Mouse (Mus musculus) megakaryocyte progenitor cell, adult 5-6 weeks (primary cell): ENCODE measurements around the gene Sh3d21. TPM values are rescaled to one million over a fixed set of nuclear protein-coding genes. Genes with fewer than 3 reads are reported as not detected.

ENCODE experiments used
- ATAC-seq: replicated peaks from 2 replicates; pipeline ENCODE4 v1.8.0; 2016; ENCODE audit warnings: mild to moderate bottlenecking, moderate TSS enrichment, inconsistent platforms; ENCODE audit not compliant: poor library complexity
- total RNA-seq, 2 experiments: library from RNA; stranded (forward) in 1 of 2; stranded (reverse) in 1 of 2; fragments of 157-497, 149-512 nt in 1 of 2; fragments of 200-1000 nt in 1 of 2; gene quantifications; 2 replicates each; pipeline versions ENCODE4 v1.2.3 to v1.2.4; 2015 to 2017

The Sh3d21 gene
- total RNA-seq, 2 experiments from 2014 or later = 0.91 TPM; not detected in 1

DNA sequence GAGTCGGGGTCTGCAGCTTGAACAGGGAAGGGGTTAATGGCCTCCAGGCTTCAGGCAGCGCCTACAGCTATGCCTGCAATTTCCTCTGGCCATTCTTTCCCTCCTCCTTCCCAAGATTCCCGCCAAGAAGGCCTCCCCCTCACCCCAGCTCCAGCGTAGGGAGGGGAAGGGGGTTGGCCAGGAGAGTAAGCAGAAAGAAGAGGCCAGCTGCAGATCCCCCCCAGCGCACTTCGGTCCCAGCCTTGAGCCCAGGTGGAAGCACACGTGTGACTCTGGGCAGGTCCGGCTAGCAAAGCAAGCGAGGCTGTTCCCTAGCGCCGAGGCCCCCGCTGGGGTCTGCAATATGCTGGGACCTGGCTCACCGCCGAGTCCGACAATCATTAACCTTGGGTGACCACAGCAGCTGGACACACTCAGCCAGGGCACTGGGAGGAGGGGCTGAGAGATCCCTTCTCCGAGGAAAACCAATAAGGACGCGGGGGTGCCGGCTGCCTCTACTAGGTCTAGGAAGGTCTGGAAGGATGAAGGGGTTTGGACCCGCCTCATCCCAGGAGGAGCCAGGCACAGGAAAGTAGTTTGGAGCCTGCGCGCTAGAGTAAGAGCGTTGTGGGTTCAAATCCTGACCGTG, 15.6 kb downstream of the Sh3d21 start, which contains the start of gene Eva1b:
Gene Eva1b (plus strand): TSS at position 212 of the 628 bp plus-strand sequence.
- ATAC-seq = no peak

DNA sequence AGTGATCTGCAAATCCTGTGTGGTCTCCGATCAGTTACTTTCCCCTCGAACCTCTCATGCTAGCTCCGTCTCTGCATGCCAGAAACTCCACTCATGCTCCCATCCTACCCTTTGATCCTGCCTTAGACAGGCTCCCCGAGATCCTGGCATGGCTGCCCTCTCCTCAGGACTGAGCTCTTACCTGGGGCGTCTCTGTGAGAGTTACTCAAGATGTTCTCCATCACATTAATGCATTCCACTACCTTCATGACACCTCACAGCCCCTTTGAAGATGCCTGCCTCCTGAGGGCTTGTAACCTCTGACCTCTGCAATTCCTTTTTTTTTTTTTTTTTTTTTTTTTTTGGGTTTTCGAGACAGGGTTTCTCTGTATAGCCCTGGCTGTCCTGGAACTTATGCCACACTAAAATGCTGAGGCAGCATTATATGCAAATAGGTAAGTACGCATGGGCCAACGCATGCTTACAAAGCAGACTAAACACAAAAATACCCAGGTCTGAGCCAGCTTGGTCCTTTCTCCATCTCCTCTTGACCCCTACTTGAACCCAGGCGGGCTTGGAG, 16.2 kb downstream of the Sh3d21 start:
- no peak for ATAC-seq

- no peak for ATAC-seq
Observed at GRCm38 (mm10) chr4:126145396-126145795, 17.9 kb downstream of the Sh3d21 start.

DNA sequence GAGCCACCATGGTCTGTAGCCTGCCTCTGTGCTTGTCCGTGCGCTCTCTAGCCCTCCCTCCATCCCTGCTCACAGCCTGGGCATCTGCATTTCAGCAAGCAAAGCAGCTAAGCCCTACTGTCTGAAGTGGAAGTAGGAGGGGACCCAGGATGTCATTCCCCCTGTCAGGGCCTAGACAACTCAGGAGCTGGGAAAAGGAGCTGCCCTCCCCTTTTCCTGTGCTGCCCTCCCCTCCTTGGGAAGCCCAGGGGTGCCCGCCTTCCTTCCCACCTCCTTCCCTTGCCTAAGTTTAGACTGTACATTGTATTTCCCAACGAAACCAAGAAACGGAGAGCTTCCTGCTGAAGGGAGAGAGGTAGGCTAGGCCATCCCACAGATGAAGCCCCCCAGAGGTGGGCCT, 22.3 kb downstream of the Sh3d21 start:
- ATAC-seq = no peak

- no peak for ATAC-seq
Observed at GRCm38 (mm10) chr4:126137773-126138172, 25.5 kb downstream of the Sh3d21 start.

- no peak for ATAC-seq
Observed at GRCm38 (mm10) chr4:126134639-126135038, 28.7 kb downstream of the Sh3d21 start.

- ATAC-seq = no peak
Observed at GRCm38 (mm10) chr4:126134236-126134635, 29.1 kb downstream of the Sh3d21 start.

DNA sequence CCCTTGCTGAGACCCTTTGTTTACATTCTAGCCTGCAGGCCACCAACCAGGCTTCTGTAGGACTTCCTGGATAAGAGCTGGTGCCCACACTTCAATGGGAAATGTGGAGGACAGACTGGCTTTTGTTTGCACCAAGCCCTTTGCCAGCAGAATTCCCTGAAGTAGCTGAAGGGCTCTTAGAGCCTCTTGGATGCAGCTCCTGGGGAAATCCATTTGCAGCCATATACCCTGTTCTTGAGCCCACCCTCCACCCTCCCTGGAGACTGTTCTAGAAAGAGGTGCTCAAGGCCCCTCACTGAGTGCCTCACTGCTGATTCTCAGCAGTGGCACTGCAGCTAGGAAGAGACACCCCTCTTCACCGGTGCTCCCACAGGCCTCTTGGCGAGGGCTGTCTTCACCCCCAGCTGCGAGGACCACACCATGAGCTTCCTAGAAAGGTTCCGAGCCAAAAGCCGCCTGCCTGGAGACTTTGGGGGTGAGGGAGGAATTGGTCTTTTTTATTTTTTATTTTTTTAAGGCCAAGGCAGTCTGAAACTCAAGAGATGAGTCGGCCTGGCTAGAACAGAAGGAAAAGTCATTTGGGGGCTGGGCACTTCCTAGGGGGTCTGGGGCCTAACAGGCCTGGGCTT, 30.5 kb downstream of the Sh3d21 start:
- ATAC-seq = no peak

GRCm38 (mm10) chr4:126131290-126132121, 31.8 kb downstream of the Sh3d21 start:
- peak; percentile 97 for ATAC-seq

GRCm38 (mm10) chr4:126130502-126130901, 32.8 kb downstream of the Sh3d21 start:
- no peak for ATAC-seq

DNA sequence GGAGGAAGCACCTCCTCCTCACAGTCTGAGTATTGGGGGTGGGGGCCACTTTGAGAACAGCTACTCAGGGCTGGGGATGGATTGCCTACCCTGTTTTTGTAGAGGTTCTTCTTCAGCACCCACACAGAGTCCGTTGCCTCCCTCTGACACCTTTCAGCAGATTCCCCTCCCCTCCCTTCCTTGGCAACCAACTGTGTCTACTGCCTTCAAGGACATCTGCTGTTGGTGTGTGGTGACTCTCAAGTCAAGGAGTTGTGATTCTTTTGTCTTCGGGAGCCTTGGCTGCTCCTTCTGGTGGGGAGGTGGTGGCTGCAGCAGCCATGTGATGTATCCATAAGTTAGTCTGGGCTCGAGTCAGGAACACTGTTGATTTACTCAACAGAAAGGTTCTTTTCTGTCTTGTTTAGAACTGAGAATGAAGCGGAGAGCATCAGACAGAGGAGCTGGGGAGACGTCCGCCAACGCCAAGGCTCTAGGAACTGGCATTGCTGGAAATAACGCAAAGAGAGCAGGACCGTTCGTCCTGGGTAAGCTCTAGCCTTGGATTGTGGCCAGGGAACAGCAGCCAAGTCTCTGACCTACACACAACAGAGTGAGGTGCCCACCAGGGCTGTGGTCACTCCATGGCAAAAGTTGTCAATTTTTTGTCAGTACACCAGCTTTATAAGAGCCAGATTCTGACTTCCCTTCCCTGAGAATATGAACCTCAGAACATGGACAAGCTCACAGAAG, 39.8 kb downstream of the Sh3d21 start:
- no peak for ATAC-seq

DNA sequence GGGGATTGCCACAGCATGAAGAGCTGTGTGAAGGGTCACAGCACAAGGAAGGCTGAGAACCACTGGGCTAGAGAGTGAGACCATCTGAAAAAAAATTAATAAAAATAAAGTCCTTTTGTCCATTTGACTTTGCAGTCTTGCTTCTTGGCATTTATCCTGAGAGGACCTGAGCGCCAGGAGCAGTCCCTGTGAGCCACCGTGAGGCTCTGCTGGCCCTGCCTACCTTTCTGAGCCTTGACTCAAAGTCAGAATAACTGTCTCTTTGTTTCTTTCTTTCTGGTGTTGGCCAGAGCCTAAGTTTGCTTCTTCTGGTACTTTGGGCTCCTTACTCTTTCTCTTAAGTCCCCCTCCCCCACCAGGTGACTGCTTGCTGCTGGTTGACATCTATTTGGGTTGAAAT, 42.8 kb downstream of the Sh3d21 start:
- no peak for ATAC-seq

DNA sequence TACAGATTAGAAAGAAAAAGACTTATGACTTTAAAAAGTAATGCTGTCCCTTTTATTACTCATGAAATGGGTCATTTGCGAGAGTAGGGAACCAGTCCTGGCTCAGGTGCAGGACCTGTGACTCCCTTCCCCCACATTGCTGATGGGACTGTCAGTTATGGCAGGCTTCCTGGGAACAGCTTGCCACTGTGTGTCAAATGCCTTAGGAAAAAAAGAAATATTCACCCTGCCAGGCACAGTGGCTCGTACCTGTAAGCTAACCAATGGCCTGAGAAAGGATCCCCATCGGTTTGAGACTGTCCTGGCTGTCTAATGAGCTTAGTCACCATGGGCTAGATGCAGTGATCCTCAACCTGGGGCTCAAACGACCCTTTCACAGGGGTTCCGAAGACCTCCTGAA, 43.2 kb downstream of the Sh3d21 start:
- no peak for ATAC-seq

DNA sequence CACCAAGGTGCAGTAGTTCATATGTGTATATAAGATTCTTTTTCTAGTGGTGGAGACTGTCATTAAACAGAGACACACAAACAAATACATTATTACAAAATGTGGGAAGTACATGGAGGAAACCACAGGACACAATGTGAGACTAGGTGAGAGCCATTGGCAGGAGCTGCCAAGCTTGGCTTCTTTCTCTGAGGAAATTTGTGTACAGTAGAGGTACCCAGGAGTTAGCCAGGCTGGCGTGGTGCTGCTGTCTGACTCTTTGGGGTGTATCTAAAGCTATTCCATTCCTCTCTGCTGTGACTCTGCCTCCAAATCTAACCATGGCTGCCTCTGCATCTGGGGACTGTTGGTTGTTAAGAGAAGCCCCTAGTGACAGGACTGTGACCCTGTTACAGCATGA, 44.2 kb downstream of the Sh3d21 start:
- no peak for ATAC-seq

DNA sequence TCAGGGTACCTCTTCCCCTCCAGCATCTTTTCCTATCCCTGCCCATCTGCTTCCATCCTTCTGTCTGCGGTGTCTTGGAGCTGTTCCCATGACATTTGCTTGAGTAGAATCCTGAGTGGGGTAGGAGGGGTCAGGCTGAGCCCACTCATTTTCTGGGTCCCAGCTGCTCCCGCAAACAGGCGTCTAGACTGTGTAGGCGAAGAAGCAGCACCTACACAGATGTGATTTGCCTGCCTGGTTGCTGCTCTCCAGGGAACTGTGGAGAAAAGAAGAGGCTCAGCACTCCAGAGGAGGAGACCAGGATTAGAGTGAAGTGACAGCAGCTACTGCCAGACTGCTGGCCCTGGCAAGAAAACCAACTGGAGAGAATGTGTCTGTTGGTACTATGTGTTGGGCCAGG, 44.6 kb downstream of the Sh3d21 start:
- no peak for ATAC-seq

DNA sequence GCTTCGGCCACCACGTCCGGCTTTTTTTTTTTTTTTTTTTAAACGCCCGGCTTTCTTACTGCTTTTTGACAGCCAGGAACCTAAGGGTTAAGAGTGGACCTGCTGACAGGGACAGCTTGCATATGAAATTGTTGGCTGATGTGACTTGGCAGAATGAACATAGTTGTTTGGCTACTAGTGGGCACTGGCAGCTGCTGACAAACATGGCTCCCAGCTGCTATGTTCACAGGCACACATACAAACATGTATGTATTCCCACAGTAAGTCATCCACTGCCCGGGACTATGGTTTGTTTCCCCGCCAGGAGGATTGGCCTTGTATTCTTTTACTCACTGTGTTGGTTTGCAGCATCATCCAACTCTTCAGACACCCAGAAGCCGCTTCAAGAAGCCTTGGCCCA, 46.2 kb downstream of the Sh3d21 start:
- ATAC-seq = no peak

- no peak for ATAC-seq
Observed at GRCm38 (mm10) chr4:126115871-126116521, 47.3 kb downstream of the Sh3d21 start.

- ATAC-seq = no peak
Observed at GRCm38 (mm10) chr4:126115411-126115810, 47.9 kb downstream of the Sh3d21 start.

DNA sequence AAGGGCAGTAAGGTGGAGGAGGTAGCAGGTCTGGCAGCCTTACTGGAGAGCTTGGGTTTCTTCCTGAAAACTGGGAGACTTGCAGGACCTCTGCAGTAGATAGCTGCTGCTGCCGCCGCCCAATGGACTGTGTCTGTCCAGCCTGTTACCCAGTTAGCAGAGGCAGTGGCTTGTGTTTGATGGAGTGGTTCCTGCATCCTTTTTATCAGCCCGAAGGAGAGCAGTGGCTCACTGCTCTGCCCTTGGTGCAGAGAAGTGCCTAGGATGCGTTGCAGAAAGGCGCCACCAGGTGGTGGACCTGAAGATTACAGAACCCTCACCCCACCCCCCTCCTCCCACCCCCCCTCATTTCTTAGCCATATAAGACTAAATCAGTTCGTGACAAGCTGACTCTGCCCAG, 49.3 kb downstream of the Sh3d21 start:
- ATAC-seq = peak; percentile 59

DNA sequence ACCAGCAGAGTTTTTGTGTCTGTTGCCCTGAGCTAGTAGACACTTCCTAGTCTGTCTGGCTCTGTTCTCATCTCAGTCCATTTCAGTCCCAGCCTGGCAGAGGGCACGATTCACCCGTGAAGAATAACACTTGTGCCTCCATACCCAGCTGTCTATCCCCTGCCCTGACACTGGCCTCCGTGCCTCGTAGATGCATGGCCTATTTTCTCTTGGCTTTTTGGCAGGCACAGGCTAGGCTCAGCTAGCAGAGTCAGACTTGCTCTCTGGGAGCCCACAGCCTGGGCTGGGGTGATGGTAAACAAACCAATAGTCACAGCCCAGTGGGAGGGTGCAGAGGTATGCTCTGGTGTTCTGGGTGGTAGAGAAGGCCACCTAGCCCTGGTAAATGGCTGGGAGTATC, 50.0 kb downstream of the Sh3d21 start:
- ATAC-seq = no peak
